Mouse (Mus musculus) left cerebral cortex, postnatal 4 days (tissue): ENCODE measurements around the gene Rimbp3. TPM values are rescaled to one million over a fixed set of nuclear protein-coding genes. Genes with fewer than 3 reads are reported as not detected.
"Not testable (repeated sequence)": the region's sequence is repeated elsewhere in the genome, so short reads cannot be mapped to it uniquely, and the experiment has no call there.

ENCODE experiments used
- DNase-seq: peaks from one replicate; pipeline ENCODE4 v3.0.0-alpha.2; 2022
- intact Hi-C: fragments of 180-260 bp; cut with DNase I; formaldehyde crosslinking; loops from one replicate; pipeline ENCODE4 v1.15.1; 2025
- total RNA-seq, 2 experiments: library from RNA; stranded (reverse); gene quantifications; 2 replicates each; pipeline ENCODE4 v1.2.3; 2021

The Rimbp3 gene
- total RNA-seq: 1 to 10 TPM; 2.8 to 3.2 TPM

- DNase-seq: peak; percentile 91
- intact Hi-C loops: loop anchor here (5.0 kb wide), 1 partner anchor 64 kb away; no protein-coding TSS in a partner anchor
Measured at GRCm38 (mm10) chr16:17208389-17209361, at the start of gene Rimbp3. Rimbp3 (plus strand) TSS chr16:17208603.

GRCm38 (mm10) chr16:17165478-17165877 is 42.9 kb upstream of the Rimbp3 start:
- intact Hi-C loops, DNase-seq: not testable (repeated sequence)

DNA sequence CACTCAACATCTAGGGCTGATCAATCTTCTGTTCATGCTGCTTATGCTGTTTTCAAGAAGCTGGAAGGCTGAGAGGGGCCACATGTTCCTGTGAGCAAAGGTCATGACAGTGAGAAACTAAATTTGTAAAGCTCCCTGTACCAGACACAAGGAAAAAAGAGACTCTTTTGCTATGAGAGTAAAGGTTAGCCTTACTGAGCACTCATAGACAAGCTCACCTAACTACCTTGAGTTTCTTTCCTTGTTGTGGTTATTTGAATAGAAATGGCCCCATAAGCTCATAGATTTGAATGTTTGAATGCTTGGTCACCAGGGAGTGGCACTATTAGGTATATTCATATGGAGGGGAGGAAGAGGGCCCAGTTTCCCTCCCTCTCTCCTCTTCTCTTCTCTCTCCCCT is 41.2 kb upstream of the Rimbp3 start:
- intact Hi-C loops: no loop called here

DNA sequence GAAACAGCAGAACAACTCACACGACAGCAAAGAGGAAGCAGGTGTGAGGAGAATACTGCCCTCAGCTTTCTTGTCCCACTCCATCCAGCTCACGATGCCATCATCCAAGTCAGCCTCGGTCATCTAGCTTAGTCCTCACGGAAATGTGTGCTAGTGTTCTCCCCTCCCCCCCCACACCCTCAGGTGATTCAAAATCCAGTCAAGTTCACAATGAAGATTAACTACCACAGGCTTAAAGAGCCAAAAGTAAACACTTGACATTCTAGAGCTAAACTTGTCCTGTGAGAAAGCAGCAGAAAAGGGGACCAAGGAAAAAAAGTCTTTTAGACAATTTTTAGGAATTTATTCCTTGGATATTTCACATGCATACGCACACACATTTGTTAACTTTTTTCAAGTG is 40.4 kb upstream of the Rimbp3 start:
- no peak for DNase-seq
- intact Hi-C loops: no loop called here

More for the DNA sequence above, 41.2 kb upstream of the Rimbp3 start:
- no peak for DNase-seq

- DNase-seq: no peak
- intact Hi-C loops: no loop called here
Measured at GRCm38 (mm10) chr16:17175765-17176164, 32.6 kb upstream of the Rimbp3 start.

- intact Hi-C loops: no loop called here
Measured at GRCm38 (mm10) chr16:17177623-17178170, 30.7 kb upstream of the Rimbp3 start.

DNA sequence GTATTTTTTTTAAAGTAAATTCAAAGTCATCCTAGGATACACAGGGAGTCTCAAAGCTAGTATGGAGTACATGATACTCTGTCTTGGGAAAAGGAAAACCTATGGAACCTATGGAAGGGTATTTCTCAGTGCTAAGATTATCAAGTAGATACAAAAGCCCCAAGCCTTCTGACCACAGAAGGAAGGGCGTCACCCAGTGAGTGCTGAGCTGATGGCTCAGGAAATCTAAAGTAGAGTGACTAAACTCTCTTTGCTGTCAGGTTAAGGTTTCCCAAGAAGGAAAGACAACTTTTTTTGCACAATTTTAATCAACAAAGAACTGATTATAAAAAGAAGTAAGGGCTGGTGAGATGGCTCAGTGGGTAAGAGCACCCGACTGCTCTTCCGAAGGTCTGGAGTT is 28.7 kb upstream of the Rimbp3 start:
- intact Hi-C loops: no loop called here

More at GRCm38 (mm10) chr16:17177623-17178170, 30.7 kb upstream of the Rimbp3 start:
- DNase-seq: no peak

DNA sequence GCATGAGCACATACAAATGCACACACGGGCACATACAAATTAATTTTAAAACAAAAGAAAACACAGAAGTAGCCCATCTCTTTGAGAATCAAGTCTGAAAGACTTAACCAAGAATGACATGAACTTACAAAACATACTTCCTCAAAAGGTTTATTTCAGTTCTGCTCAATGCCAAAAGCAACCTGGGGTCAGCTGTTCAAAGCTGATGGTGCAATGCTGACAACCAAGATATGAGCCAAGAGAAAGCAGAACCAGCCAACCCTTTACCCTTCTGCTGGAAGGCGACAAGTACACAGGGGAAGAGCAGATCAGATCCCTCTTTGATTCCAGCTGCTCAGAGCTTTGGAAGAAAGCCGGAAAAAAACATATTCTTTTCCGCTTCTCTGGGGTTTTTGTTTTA is 27.0 kb upstream of the Rimbp3 start:
- intact Hi-C loops: no loop called here
- no peak for DNase-seq

More for the DNA sequence above, 28.7 kb upstream of the Rimbp3 start:
- DNase-seq: no peak

DNA sequence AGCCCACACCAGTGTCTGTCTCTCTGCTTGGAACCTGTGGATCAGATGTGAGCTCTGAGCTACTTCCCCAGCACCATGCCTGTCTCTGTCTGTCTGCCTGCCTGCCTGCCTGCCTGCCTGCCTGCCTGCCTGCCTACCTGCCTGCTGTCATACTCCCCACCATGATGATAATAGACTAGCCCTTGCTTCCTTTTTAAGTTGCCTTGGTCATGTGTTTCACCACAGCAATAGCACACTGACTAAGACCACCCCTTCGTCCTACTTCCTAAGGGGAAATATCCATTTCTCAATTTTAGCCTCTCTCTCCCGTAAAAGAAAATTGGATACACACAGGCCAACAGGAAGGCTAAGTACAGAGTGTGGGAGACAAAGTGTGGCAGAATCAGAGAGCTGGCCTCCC is 26.3 kb upstream of the Rimbp3 start:
- intact Hi-C loops: no loop called here
- no peak for DNase-seq

DNA sequence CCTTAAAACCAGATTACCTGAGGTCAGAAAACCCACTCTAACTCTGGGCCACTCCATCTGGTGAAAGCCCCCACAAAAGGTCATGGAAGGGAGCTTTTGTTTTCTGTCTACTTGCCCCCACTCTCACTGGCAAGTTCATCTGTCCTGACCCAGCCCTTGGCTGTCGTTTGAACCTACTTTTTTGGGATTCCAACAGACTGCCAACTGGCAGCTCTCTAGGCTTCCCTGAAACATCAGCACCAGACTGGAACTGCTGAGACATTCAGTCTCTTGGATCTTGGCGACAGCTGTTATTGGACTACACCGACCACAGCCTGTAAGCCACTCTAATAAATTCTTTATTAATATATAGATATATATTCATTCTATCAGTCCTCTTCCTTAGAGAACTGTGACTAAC is 25.4 kb upstream of the Rimbp3 start:
- intact Hi-C loops: no loop called here

GRCm38 (mm10) chr16:17185475-17185874 is 22.9 kb upstream of the Rimbp3 start:
- intact Hi-C loops: no loop called here
- DNase-seq: no peak

More for the DNA sequence above, 25.4 kb upstream of the Rimbp3 start:
- DNase-seq: no peak

GRCm38 (mm10) chr16:17193823-17194222 is 14.6 kb upstream of the Rimbp3 start:
- intact Hi-C loops: no loop called here
- no peak for DNase-seq

GRCm38 (mm10) chr16:17200121-17200952 is 8.1 kb upstream of the Rimbp3 start:
- intact Hi-C loops: no loop called here
- no peak for DNase-seq

GRCm38 (mm10) chr16:17200953-17201707 is 7.3 kb upstream of the Rimbp3 start:
- DNase-seq: peak; percentile 85
- intact Hi-C loops: no loop called here

DNA sequence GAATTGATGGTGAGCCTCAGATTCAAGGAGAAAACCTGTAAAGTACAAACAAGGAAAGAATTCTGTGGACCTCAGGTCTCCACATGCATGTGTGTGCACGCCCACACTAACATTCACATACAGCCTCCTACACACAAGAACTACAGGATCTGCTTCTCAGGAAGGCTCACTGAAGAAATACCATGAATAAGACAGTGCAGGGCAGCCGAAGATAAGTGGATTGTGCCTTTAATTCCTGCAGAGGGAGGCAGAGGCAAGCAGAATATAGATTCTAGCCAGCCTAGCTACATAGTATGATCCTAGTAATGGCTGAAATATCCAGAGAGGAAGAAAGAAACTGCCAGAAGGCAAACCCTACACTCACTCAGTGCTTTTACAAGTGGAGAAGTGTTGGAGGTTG is 6.4 kb upstream of the Rimbp3 start:
- intact Hi-C loops: no loop called here

GRCm38 (mm10) chr16:17202549-17202948 is 5.9 kb upstream of the Rimbp3 start, which contains the start of gene Ube2l3:
Ube2l3 (minus strand) TSS chr16:17202649.
- DNase-seq: no peak
- intact Hi-C loops: no loop called here

More for the DNA sequence above, 6.4 kb upstream of the Rimbp3 start:
- DNase-seq: no peak

DNA sequence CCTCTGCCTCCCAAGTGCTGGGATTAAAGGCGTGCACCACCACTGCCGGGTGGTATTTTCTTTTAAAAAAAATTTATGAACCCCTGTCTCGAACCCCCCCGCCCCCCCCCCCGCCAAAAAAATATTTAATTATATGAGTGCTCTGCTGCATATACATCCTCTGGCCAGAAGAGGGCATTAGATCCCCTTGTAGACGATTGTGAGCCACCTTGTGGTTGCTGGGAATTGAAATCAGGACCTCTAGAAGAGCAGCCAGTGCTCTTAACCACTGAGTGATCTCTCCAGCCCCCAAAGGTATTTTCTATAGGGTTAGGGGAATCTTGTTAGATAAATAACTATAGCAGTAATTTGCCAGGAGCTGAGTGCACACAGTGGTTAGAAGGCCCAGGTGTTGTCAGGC is 3.4 kb upstream of the Rimbp3 start:
- intact Hi-C loops: loop anchor here (5.0 kb wide), 1 partner anchor 67 kb away; no protein-coding TSS in a partner anchor
- no peak for DNase-seq

GRCm38 (mm10) chr16:17209404-17209960 is 1.1 kb downstream of the Rimbp3 start:
- DNase-seq: no peak
- intact Hi-C loops: loop anchor here (5.0 kb wide), 1 partner anchor 63 kb away; no protein-coding TSS in a partner anchor

GRCm38 (mm10) chr16:17209981-17210838 is 1.8 kb downstream of the Rimbp3 start:
- peak; percentile 94 for DNase-seq
- intact Hi-C loops: loop anchor here (5.0 kb wide), 1 partner anchor 62 kb away; no protein-coding TSS in a partner anchor
